Mouse (Mus musculus) 3134 (cell line): ENCODE measurements around the gene Nat14.
"Not testable (repeated sequence)": the region's sequence is repeated elsewhere in the genome, so short reads cannot be mapped to it uniquely, and the experiment has no call there.

Experiments used
- DNase-seq: peaks from one replicate; pipeline ENCODE4 v3.0.0-alpha.2; 2011; ENCODE audit warnings: low spot score; ENCODE audit not compliant: insufficient read length; ENCODE audit errors: extremely low read depth

The Nat14 gene

GRCm38 (mm10) chr7:4921824-4922482 is at the start of gene Nat14:
Gene Nat14 (plus strand): TSS chr7:4922028.
- no peak for DNase-seq

GRCm38 (mm10) chr7:4876753-4877221 is 45.0 kb upstream of the Nat14 start, which contains the start of gene Isoc2a:
Gene Isoc2a (plus strand): TSS chr7:4877153.
- peak; percentile 95 for DNase-seq

- DNase-seq, result no peak
Measured at GRCm38 (mm10) chr7:4877226-4877625, 44.6 kb upstream of the Nat14 start.

- no peak for DNase-seq
Measured at GRCm38 (mm10) chr7:4878186-4878585, 43.6 kb upstream of the Nat14 start.

GRCm38 (mm10) chr7:4879036-4879435 is 42.8 kb upstream of the Nat14 start:
- not testable (repeated sequence) for DNase-seq

GRCm38 (mm10) chr7:4886680-4887079 is 35.1 kb upstream of the Nat14 start:
- no peak for DNase-seq

GRCm38 (mm10) chr7:4895186-4895585 is 26.6 kb upstream of the Nat14 start:
- DNase-seq, result no peak

GRCm38 (mm10) chr7:4898851-4899648 is 22.8 kb upstream of the Nat14 start:
- DNase-seq, result no peak

- no peak for DNase-seq
Measured at GRCm38 (mm10) chr7:4899649-4900522, 21.9 kb upstream of the Nat14 start.

GRCm38 (mm10) chr7:4900523-4900851 is 21.3 kb upstream of the Nat14 start:
- no peak for DNase-seq

GRCm38 (mm10) chr7:4901171-4901570 is 20.7 kb upstream of the Nat14 start:
- no peak for DNase-seq

- no peak for DNase-seq
Measured at GRCm38 (mm10) chr7:4902404-4902803, 19.4 kb upstream of the Nat14 start.

- DNase-seq, result no peak
Measured at GRCm38 (mm10) chr7:4906466-4906950, 15.3 kb upstream of the Nat14 start, which contains the start of gene Gm36210. Gene Gm36210 (minus strand): TSS chr7:4906516.

- DNase-seq, result no peak
Measured at GRCm38 (mm10) chr7:4911561-4911960, 10.3 kb upstream of the Nat14 start.

GRCm38 (mm10) chr7:4912248-4912647 is 9.6 kb upstream of the Nat14 start:
- peak; percentile 58 for DNase-seq

- DNase-seq, result peak; percentile 85
Measured at GRCm38 (mm10) chr7:4915007-4915665, 6.7 kb upstream of the Nat14 start, which contains the start of gene Zfp628. Gene Zfp628 (plus strand): TSS chr7:4915217.

GRCm38 (mm10) chr7:4915669-4916416 is 6.0 kb upstream of the Nat14 start:
- no peak for DNase-seq

GRCm38 (mm10) chr7:4917494-4917893 is 4.3 kb upstream of the Nat14 start:
- DNase-seq, result no peak

GRCm38 (mm10) chr7:4918681-4919080 is 3.1 kb upstream of the Nat14 start:
- DNase-seq, result no peak
